Mouse (Mus musculus): ENCODE data around the gene Col4a3. TPM values are rescaled to one million over a fixed set of nuclear protein-coding genes. Genes with fewer than 3 reads are reported as not detected.

Gene Col4a3
- total and polyA plus RNA-seq, 2 experiments: 0.28 to 1.2 TPM

DNA sequence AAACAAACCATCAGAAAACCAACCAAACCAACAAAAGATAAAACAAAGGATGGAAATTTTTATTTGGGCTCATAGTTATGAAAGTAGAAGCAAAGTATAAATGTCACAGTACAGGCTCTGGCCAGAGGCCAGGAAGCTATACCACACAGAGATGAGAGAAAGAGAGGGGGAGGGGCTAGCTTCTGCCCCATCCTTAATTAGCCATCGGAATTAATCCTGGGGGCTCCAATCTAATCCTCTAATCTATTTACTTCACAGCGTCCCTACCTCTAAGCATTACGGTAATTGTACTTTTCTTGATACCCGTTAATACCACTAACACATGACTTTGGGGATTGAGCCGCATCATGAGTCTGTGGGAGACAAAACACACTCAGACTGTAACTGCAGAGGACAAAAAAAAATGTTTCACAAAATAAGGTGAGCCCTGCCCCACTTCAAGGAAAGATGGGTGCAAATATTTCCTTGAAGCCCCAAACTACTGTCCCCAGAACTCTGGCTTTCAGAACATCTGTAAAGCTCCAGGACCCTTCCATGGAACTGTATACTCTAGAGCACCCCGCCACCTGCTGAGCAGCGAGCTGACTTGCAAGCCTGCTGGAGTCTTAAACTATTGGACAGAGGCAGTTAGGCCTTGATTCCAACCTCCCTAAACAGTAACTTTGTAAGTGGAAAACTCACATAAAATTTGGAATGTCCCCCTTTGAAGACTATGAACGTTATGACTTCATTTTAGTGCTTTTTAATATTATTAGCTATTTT lies 41.3 kb upstream of the Col4a3 start:
- no peak overlapping the region for H3K4me3 ChIP-seq (ENCODE audit: insufficient read depth, low read depth, low read length)
- no peak for TF ChIP-seq CTCF (IDR thresholded peaks at IDR 0.05; ENCODE audit: low read depth, low read length)
- TF ChIP-seq POLR2A (IDR thresholded peaks at IDR 0.05; ENCODE audit: extremely low read depth, insufficient read depth, low read length): no peak
- no peak overlapping the region for H3K9ac ChIP-seq (ENCODE audit: low read depth, low read length)
- no peaks in the 10 kb centered on the region for H3K27me3 ChIP-seq (ENCODE audit: control insufficient read depth, insufficient read depth, low read length)
- DNase-seq (ENCODE audit: extremely low read depth, low read depth, low spot score): no peak
- no peak overlapping the region for H3K27ac ChIP-seq (replicated peaks; ENCODE audit: insufficient read depth, low read depth, low read length)
- no peaks in the 10 kb centered on the region for H3K79me2 ChIP-seq (ENCODE audit: control insufficient read depth, insufficient read depth, low read length)
- H3K4me1 ChIP-seq (ENCODE audit: control insufficient read depth, insufficient read depth, low read length): no peaks in the 10 kb centered on the region
- H3K36me3 ChIP-seq (ENCODE audit: control insufficient read depth, insufficient read depth, low read length): no peaks in the 10 kb centered on the region
- 73% methylated on average over 8 of the region's 8 CpGs for WGBS

DNA sequence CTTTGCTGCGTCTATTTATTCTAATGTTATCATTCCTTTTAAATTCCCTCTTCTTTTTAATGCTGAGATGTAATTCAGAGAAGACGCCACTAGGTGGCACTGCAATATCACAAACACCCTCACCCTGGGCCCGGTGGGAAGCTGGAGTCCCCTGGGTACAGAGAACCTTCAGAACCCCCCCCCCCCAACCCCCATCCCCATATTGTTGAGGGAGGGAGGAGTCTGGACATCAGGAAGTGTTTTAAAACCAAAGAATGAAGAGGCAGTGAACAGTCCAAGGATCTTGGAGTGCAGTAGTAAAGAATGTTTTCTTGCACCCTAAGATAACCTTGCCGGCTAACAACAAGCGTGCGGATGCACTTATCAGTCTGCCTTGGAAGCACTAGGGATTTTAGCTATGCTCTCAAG lies 32.3 kb upstream of the Col4a3 start:
- Histone ChIP-seq H3K27me3 (ENCODE audit: control insufficient read depth, insufficient read depth, low read length) (no peaks in the 10 kb centered on the region), H3K9ac (ENCODE audit: low read depth, low read length) (no peak overlapping the region), H3K79me2 (ENCODE audit: control insufficient read depth, insufficient read depth, low read length) (no peaks in the 10 kb centered on the region), H3K4me3 (ENCODE audit: insufficient read depth, low read depth, low read length) (no peak overlapping the region), H3K27ac (replicated peaks; ENCODE audit: insufficient read depth, low read depth, low read length) (no peak overlapping the region), H3K36me3 (ENCODE audit: control insufficient read depth, insufficient read depth, low read length) (no peaks in the 10 kb centered on the region), H3K4me1 (ENCODE audit: control insufficient read depth, insufficient read depth, low read length) (no peaks in the 10 kb centered on the region)
- 32% methylated on average over 6 of the region's 6 CpGs for WGBS
- DNase-seq (ENCODE audit: extremely low read depth, low read depth, low spot score): peak; percentile 8
- TF ChIP-seq CTCF (IDR thresholded peaks at IDR 0.05; ENCODE audit: low read depth, low read length) (peak; percentile 68), POLR2A (IDR thresholded peaks at IDR 0.05; ENCODE audit: extremely low read depth, insufficient read depth, low read length) (no peak)

DNA sequence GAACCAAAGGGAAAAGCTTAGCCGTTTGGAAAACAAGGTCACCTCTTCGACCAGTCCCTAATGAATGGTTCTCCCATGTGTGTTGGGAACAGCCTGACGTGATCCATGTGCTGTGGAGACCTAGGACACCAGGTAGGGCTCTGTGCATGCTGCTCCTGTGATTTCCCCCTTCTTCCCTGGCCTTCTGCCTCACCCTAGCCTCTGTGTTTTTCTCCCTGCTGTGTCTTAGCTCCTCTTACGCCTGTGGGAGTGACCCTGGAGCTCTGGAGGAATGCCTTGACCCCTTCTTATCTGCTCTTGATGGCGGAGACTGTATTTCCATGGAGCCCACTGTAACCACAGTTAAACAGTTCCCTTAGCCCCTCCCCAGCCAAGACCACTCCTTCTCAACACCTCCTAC lies 31.8 kb upstream of the Col4a3 start:
- H3K27ac ChIP-seq (replicated peaks; ENCODE audit: insufficient read depth, low read depth, low read length): no peak overlapping the region
- H3K4me1 ChIP-seq (ENCODE audit: control insufficient read depth, insufficient read depth, low read length): no peaks in the 10 kb centered on the region
- no peak overlapping the region for H3K4me3 ChIP-seq (ENCODE audit: insufficient read depth, low read depth, low read length)
- WGBS: 40% methylated on average over 5 of the region's 5 CpGs
- no peaks in the 10 kb centered on the region for H3K27me3 ChIP-seq (ENCODE audit: control insufficient read depth, insufficient read depth, low read length)
- TF ChIP-seq POLR2A (IDR thresholded peaks at IDR 0.05; ENCODE audit: extremely low read depth, insufficient read depth, low read length) (no peak), CTCF (IDR thresholded peaks at IDR 0.05; ENCODE audit: low read depth, low read length) (no peak)
- H3K36me3 ChIP-seq (ENCODE audit: control insufficient read depth, insufficient read depth, low read length): no peaks in the 10 kb centered on the region
- no peak overlapping the region for H3K9ac ChIP-seq (ENCODE audit: low read depth, low read length)
- DNase-seq (ENCODE audit: extremely low read depth, low read depth, low spot score): no peak
- H3K79me2 ChIP-seq (ENCODE audit: control insufficient read depth, insufficient read depth, low read length): no peaks in the 10 kb centered on the region

DNA sequence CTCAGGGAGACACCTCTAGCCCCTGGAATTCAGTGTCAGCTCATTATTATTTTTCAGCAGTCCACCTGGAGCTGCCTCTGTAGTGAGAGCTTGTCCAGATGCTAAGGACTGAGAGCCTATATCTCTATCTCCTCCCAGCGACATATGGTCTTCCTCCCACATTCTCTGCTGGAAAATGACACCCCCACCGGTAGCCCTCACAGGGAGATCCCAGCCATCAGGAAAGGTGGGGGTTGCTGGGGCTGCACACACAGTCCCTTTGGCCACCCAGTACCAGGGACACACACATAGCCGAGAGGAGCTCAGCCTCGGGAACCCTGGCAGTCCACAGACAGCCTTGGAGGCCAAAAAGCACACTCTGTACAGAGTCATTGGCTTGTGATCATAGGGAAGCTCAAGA lies 26.5 kb upstream of the Col4a3 start:
- H3K79me2 ChIP-seq (ENCODE audit: control insufficient read depth, insufficient read depth, low read length): no peaks in the 10 kb centered on the region
- H3K27me3 ChIP-seq (ENCODE audit: control insufficient read depth, insufficient read depth, low read length): no peaks in the 10 kb centered on the region
- no peak overlapping the region for H3K9ac ChIP-seq (ENCODE audit: low read depth, low read length)
- no peak overlapping the region for H3K27ac ChIP-seq (replicated peaks; ENCODE audit: insufficient read depth, low read depth, low read length)
- H3K36me3 ChIP-seq (ENCODE audit: control insufficient read depth, insufficient read depth, low read length): no peaks in the 10 kb centered on the region
- TF ChIP-seq CTCF (IDR thresholded peaks at IDR 0.05; ENCODE audit: low read depth, low read length) (no peak), POLR2A (IDR thresholded peaks at IDR 0.05; ENCODE audit: extremely low read depth, insufficient read depth, low read length) (no peak)
- WGBS: 80% methylated on average over 4 of the region's 4 CpGs
- no peak overlapping the region for H3K4me3 ChIP-seq (ENCODE audit: insufficient read depth, low read depth, low read length)
- DNase-seq (ENCODE audit: extremely low read depth, low read depth, low spot score): no peak
- no peaks in the 10 kb centered on the region for H3K4me1 ChIP-seq (ENCODE audit: control insufficient read depth, insufficient read depth, low read length)

DNA sequence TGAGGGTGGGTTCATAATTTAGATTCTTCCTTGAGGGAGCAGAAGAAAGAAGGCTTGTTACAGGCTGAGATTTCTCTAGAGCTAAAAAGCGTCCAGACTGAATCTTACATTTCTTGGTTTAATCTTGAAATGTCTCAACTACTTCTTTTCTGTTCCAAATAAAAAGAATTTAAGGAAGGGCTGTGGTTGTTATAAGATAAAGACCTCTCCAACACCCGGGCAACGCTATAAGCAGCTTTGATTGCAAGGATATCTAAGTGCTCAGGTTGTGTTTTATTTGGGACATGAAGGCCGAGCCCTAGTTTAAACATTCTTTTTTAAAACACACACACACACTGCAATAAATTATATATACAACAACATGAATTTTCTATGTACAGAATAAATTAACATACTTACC lies 17.3 kb upstream of the Col4a3 start:
- Histone ChIP-seq H3K9ac (ENCODE audit: low read depth, low read length) (no peak overlapping the region), H3K36me3 (ENCODE audit: control insufficient read depth, insufficient read depth, low read length) (no peaks in the 10 kb centered on the region), H3K4me3 (ENCODE audit: insufficient read depth, low read depth, low read length) (no peak overlapping the region), H3K79me2 (ENCODE audit: control insufficient read depth, insufficient read depth, low read length) (no peaks in the 10 kb centered on the region), H3K27ac (replicated peaks; ENCODE audit: insufficient read depth, low read depth, low read length) (no peak overlapping the region), H3K27me3 (ENCODE audit: control insufficient read depth, insufficient read depth, low read length) (no peaks in the 10 kb centered on the region), H3K4me1 (ENCODE audit: control insufficient read depth, insufficient read depth, low read length) (no peaks in the 10 kb centered on the region)
- no peak for TF ChIP-seq CTCF (IDR thresholded peaks at IDR 0.05; ENCODE audit: low read depth, low read length)
- TF ChIP-seq POLR2A (IDR thresholded peaks at IDR 0.05; ENCODE audit: extremely low read depth, insufficient read depth, low read length): no peak
- no peak for DNase-seq (ENCODE audit: extremely low read depth, low read depth, low spot score)
- WGBS: 80% methylated on average over 4 of the region's 4 CpGs

DNA sequence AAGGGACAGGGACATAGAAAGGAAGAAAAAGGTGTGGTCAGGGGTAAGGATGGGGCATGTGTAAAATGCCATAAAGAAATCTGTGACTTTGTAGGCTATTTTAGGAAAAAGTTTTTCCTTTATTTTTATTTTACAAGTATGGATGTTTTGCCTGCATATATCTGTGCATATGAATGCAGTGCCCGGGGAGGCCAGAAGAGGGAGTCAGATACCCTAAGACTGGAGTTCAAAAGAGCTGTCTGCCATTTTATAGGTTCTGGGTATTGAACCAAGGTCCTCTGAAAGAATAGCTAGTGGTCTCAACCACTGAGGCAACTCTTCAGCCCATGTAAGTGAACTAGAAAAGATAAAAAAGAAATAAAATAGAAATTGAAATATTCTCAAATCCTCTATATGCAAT lies 15.0 kb upstream of the Col4a3 start:
- no peaks in the 10 kb centered on the region for H3K4me1 ChIP-seq (ENCODE audit: control insufficient read depth, insufficient read depth, low read length)
- TF ChIP-seq POLR2A (IDR thresholded peaks at IDR 0.05; ENCODE audit: extremely low read depth, insufficient read depth, low read length): no peak
- TF ChIP-seq CTCF (IDR thresholded peaks at IDR 0.05; ENCODE audit: low read depth, low read length): no peak
- no peak overlapping the region for H3K9ac ChIP-seq (ENCODE audit: low read depth, low read length)
- H3K36me3 ChIP-seq (ENCODE audit: control insufficient read depth, insufficient read depth, low read length): no peaks in the 10 kb centered on the region
- no peaks in the 10 kb centered on the region for H3K79me2 ChIP-seq (ENCODE audit: control insufficient read depth, insufficient read depth, low read length)
- no peak overlapping the region for H3K27ac ChIP-seq (replicated peaks; ENCODE audit: insufficient read depth, low read depth, low read length)
- H3K27me3 ChIP-seq (ENCODE audit: control insufficient read depth, insufficient read depth, low read length): no peaks in the 10 kb centered on the region
- no peak for DNase-seq (ENCODE audit: extremely low read depth, low read depth, low spot score)
- WGBS: 71% methylated on average over 1 of the region's 1 CpGs
- no peak overlapping the region for H3K4me3 ChIP-seq (ENCODE audit: insufficient read depth, low read depth, low read length)
